Mouse (Mus musculus): ENCODE data around the gene N4bp2l1.

Gene N4bp2l1

DNA sequence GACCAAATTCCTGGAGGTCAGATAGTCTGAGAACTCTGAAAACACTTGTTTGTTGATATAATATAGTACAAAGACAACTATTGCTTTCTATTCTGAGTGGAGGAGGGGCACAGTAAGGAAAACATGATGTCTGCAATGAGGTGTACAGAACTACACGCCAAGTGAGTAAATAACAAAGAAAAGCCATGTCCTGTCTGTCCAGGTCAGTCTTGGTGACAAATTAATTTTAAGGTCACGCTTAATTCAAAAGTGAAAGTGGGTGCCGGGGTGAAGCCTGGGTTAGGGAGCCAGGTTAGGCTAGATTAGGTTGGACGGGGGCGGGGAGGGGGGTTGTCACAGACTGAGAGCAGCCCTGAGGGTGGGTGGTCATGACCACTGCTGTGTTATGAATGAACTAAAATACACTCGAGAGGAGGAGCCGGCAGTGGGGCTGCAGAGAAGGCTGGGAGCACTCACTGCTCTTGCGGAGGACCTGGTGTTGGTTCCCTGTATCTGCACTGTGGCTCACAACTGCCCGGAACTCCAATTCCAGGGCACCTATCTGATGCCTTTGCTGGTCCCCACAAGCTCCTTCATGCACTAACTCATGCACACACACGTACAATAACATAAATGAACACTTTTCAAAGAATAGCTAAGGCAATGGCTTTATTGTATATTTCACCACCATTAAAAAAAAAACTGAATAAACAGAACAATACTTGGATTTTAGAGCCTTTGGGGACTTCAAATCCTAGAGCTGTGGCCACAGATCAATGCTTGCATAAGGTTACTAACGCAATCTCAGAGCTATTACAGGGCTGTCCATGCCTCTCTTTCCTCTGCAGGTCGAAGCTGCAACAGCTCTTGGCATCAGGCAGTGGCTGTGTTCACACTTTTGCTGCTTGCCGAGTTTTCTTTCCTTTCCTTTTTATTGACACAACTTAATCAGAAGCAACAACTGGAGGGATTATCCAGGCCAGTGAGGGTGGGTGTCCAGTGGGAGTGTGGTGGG, 2.6 kb upstream of the N4bp2l1 start:
- no peak for ATAC-seq (ENCODE audit: insufficient number of reproducible peaks, low FRiP score, low TSS enrichment)

DNA sequence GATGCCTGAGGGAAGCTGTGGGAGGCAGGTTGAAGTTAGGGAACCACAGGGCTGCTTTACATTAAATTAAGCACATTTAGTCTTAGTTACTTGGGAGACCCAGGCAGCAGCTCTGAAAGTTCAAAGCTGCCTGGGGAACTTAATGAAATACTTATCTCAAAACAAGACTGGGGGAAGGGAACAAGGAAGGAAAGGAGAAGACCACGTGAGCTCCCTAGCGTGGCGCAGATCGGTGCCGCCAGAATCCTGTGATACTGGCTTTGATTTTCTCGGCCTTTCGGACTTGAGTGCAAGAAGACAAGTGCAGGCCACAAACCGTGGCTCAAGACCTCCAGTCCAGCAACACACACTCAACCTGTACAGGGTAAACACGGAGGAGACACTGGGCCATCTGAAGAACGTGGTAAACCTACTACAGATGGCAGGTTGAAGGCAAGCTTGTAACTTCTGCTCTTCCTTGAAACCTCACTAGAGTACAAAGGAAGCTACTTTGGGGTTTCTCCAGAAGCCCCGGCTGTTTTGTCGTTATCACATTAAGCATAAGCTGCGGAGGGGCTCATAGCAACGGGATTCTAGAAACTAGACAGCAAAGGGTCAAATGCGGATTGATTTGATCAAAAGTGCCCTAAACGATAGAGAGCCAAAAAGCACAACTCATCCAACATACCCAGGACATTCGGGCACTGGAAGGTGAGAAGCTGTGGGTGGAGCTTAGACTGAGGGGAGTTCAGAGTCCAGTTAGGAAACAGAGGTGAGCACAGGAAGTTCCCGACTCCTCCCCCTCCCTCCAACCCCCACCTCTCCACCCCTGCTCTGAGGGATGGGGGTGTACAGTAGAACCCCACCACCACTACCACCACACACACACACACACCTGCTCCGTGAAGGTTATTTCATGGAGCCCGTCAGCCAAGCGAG, 1.5 kb upstream of the N4bp2l1 start:
- no peak for ATAC-seq (ENCODE audit: insufficient number of reproducible peaks, low FRiP score, low TSS enrichment)

DNA sequence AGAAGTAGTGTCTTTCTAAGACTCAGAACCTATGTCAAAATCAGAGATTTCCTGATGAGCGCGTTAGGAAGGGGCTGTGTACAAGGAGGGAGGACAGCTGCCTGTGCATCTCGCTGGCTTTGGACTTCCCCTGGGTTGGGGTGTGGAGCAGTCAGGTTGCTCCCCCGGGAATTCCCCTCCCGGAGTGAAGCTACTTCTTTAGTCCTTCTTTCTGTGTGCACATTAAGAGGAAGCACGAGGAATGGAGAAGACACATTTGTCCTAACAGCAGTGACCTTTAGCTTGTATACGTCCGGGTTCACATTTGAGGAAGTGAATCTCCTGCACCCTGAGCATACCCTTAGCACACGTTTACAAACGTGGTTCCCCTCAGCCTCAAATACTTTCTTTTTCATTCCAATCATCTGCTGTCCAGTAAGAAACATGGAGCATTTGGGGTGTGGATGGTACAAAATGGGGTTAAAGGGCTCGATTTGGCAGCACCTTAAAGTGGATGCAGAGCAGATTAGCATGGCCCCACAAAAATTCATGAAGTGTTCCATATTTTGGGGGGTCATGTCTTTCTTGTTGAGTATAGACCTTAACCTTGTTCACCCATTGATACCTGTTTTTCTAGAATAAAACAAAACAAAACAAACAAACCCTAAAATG, 1.5 kb downstream of the N4bp2l1 start:
- ATAC-seq (ENCODE audit: insufficient number of reproducible peaks, low FRiP score, low TSS enrichment) = no peak

DNA sequence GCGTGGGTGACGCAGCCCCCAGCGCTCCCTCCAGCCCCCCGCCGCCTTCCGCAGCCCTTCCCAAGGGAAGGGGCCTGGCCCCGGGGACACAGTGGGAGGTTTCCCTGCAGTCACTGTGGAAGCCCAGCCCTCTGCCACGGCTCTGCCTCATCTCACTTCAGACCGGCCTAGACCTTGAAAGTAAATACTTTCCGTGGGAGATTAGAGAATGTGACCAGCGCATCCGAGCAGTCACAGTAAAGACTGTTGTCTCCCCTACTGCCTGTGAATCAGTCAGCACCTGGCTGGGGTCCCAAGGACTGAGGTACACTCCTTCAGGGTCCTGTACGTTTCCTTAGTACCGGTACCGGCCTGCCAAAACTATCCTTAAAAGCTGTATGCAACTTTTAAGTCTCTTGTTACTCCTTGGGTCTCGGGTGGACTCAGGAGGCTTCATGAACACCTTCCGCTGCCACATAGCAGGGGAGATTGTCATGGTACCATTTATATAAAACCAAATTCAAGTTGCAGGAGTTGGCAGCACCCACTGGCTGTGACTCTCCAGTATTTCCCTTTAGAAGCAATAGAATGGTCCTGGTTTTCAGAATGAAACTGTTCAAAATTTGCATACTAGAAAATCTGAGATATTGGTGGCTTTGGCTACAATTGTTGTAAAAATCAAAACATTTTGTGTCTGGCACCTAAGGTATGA, 2.2 kb downstream of the N4bp2l1 start:
- ATAC-seq (ENCODE audit: insufficient number of reproducible peaks, low FRiP score, low TSS enrichment) = peak; percentile 49

DNA sequence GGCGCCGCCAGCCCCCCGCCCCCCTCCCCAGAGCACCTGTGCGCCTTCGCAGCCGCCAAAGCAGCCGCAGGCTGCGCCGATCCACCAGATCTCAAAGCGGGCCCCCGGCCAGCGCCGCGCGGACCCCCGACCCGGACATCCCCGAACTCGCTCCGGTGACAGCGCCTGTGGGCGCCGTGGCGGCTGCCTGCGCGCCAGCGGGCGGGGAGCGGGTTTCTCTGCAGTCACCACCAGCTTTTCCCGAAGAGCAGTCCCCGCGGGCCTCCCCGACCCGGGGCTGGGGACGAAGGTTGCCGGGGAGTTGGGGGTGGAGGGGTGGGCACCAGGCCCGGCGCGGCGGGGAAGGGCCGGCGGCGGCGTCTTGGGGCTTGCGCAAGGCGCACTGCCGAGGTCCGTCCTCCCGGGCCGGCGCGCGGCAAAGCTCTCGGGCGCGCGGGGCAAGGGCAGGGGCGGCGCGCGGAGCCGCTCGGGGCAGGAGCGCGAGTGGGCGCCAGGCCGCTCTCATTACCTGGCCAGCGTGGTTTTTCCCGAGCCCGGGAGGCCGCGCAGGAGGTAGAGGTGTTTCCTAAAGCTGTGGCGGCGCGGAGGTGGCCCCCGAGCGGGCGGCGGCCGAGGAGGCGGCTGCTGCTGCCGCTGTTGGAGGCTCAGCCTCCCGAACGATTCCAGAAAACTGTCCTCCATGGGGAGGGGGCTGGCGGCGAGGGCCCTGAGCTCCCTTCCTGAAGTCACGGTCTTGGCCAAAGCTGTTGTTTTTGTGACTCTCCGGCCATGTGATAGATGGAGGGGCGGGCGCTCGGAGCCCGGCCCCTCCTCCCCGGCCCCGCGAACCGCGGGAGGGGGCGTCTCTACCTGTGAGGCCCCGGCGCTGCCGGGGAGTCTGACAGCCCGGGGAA, 3.0 kb downstream of the N4bp2l1 start:
- ATAC-seq (ENCODE audit: insufficient number of reproducible peaks, low FRiP score, low TSS enrichment) = peak; percentile 26

DNA sequence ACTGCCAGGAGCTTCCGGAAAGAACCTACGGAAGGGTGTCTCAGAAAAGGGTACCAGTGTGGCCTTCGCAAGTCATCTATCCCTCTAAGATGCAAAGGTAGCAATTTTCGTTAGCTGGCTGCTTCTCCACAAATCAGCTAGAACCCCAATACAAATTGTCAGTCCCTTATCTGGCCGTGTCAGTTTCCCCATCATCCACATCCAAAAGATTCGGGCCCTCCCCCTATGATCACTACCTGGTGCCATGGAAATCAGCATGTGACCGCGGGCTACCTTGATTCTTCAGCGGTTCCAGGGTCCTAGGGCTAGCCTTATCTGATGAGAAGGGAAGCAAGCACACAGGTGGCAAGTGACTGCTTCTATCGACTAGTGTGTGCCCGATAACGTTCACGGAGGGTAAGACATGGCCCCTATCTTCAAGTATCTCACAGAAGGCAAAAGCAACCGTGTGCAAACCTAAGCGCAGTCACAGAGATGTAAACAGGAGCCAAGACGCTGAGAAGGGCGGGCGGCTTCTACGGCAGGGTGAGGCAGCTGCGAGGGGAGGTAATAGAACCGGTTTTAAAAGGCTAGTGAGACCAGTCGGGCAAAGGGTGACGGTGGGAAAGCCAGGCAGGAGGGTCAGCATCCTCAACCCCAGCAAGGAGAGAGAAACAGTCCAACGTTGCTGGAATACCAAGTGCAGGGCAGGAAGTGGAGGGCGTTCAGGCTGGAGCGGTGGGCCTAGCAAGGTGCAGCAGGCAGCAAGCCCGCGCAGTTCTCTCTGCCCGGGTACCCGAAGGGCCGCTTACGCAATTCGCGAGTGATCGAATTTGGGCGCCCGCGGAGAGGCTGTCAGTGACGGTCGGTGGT, 3.9 kb downstream of the N4bp2l1 start:
- peak; percentile 38 for ATAC-seq (ENCODE audit: insufficient number of reproducible peaks, low FRiP score, low TSS enrichment)

DNA sequence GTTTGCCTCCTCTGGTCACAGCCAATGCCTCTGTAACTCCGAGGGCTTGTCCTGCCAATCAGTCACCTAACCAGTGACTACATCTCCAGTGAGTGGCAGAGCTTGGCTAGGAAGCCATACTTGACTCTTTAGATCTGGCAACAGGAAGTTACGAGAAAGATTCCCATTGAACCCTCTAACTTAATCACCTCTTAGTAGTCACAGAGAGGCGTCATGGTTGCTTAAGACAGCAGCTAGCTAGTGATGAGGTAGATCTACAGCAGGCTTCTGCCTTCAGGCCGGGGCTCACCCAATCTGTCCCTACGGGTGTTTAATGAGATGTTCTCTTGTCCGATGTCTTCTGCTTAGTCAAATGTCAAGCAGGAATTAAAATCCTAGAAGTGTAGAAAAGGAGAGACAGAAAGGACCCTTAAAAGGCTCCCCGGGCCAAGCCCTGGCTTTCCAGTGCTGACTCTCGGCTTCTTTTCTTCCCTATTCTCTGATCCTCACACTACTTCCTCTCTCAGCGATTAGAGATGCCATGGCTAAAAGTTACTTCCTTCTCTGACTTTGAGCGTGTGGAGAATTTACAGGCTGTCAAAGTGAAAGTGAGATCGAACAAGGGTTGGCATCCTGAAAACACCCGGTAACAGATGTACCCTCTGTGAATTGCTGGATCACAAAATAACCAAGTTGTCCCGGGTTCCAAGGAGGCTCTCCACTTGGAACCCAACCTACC, 4.6 kb downstream of the N4bp2l1 start:
- no peak for ATAC-seq (ENCODE audit: insufficient number of reproducible peaks, low FRiP score, low TSS enrichment)

DNA sequence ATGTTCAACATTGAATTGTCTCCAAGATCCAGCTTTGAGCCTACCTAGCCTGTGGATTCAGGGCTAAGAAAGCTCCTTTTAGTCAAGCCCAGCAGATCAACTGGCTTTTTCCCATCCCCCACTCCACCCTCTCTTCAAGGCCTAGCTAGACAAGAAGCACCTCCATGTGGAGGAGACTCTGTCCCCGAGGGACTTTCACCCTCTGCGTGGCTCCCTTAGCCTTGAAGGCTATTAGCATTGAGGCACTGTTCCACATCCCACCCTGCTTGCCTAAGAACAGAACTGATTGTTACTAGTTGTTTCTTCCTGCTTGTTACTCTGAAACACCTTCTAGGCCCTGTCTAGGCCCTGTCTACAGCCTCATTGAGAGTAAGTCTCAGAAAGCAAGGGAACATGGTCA, 7.0 kb downstream of the N4bp2l1 start:
- no peak for ATAC-seq (ENCODE audit: insufficient number of reproducible peaks, low FRiP score, low TSS enrichment)

DNA sequence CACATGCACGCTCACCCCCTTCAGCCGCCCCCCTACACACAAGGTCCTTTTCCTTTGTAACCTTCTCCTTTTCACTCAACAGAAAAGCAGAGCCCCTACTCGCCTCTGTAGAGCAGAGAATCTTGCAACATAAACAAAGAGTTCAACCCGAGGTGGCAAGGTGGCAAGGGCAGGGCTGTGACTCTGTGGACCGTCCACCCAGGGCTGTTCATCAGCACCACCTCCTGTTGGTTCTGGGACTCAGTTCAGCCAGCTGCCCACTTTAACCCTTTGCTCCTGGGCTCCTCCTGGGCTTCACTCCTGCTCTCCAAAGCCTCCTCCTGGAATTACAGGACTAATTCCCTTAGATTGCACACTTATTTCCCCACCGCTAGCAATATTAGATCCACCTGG, 12.7 kb downstream of the N4bp2l1 start:
- no peak for ATAC-seq (ENCODE audit: insufficient number of reproducible peaks, low FRiP score, low TSS enrichment)

DNA sequence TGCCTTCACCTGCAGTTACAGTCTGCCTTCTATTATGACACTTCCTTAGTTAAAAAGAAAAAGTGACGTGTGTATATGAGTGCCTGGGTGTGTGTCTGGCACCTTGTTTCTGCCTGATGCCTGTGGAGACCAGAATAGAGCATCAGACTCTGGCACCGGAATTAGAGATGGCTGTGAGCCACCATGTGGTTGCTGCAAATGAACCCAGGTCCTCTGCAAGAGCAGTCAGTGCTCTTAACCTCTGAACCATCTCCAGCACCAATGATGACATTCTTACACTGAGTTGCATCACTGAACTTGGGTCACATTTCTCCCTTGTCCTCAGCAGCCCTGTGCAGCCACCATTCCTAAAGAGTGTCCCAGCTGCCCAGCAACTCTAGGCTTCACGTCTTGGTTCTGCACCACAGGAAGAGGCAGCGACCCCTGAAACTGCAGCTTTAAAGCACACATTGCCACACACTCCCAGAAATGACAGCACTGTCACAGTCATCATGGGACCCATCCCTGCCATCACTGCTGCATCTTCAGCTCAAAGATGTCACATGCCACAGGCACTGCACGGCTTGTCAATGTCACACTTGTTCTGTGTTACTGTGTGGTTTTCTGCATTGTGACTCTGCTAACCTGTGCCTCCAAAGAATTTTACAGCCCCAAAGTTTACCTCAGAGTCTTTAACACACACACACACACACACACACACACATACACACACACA, 13.2 kb downstream of the N4bp2l1 start:
- no peak for ATAC-seq (ENCODE audit: insufficient number of reproducible peaks, low FRiP score, low TSS enrichment)

DNA sequence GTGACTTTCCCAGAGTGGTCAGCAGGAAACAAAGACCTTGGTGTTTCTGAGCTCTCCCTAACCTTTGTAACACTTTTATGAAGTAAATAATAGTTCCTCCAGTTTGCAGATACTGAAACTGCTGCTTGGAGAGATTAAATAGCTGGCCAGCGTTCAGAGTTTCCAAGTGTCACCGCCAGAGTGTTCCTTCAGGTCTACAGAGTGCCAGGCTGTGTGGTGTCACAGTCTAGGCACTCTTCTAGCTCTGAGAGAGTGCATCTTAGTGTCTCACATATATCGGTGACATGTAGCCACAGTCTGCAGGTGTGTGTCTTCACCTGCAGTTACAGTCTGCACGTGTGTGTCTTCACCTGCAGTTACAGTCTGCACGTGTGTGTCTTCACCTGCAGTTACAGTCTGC, 13.8 kb downstream of the N4bp2l1 start:
- ATAC-seq (ENCODE audit: insufficient number of reproducible peaks, low FRiP score, low TSS enrichment) = no peak

DNA sequence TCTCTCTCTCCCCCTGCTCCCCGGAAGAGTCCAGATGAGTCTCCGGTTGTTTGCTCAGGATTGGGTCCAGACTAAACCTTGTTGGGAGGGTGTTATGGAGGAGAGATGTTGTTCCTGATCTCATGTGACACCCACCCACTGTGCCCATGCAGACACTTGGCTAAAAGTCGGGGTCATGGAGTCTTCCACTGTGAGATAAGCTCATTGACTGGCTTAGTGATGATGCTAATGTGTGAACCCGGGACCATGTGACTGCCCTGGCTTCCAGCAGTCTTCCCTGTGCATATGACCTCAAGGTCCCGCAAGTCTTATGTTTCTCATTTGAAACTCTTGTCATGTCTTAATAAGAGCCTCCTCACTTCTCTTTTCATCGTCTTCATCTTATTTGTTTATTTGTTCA, 15.8 kb downstream of the N4bp2l1 start:
- no peak for ATAC-seq (ENCODE audit: insufficient number of reproducible peaks, low FRiP score, low TSS enrichment)

DNA sequence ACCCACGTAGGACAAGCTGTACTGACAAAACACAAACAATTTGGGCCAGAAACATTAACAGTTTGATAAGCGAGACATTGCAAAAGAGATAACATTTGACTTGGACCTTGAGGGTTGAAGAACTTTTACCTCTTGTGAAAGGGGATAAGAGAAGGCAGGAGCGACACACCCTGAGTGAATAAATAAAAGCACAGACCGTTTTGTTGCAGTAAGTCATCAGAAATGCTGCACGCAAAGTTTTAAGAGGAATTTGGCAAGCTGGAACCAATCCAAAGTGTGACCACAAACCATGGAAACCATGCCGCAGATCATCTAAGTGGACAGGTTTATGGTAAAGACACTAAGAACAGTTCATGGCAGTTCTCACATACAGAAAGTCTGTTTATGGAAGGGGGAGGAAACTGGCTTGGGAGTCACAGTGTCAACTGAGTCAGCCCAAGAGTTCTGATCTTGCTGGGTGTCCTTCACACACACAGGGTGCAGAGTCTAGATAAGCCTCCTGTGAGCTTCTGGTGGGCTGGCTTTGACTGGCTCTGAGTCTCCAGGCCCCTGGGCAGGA, 18.3 kb downstream of the N4bp2l1 start:
- no peak for ATAC-seq (ENCODE audit: insufficient number of reproducible peaks, low FRiP score, low TSS enrichment)

DNA sequence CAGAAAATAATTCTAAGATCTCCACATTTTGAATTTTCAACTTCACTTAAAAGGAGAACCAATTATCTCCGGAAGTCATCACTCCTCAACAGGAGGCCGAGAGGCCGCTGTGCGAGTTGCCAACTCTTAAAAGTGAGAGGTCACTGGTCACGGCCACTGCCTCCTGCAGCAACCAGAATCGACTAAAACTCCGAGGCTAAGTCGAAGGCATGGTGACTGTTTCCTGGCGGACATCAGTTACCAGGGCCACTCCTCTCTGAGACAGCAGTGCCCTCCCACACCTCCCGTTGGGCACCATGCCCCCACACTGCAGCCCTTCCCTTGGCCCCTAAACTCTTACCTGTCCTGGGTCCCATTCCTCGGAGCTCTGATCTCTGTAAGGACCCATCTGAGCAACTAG, 20.2 kb downstream of the N4bp2l1 start:
- ATAC-seq (ENCODE audit: insufficient number of reproducible peaks, low FRiP score, low TSS enrichment) = no peak

DNA sequence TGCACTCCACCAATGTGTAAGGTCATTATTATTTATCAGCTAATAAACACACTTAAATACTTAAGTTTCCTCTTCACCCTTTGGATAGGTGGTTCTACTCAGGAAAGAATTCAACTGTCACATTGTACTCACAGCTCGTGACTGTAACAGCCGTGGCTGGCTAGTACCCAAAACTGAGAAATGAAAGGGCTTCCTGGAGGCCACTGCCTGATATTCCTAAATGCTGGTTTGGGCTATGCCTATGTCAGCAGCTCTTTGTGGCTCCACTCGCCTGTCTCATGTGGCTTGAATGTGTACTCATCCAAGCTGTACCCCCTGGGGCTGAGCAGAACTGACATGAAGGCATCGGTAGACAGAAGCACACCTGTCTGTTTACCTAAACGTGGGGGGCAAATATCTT, 22.1 kb downstream of the N4bp2l1 start:
- no peak for ATAC-seq (ENCODE audit: insufficient number of reproducible peaks, low FRiP score, low TSS enrichment)

DNA sequence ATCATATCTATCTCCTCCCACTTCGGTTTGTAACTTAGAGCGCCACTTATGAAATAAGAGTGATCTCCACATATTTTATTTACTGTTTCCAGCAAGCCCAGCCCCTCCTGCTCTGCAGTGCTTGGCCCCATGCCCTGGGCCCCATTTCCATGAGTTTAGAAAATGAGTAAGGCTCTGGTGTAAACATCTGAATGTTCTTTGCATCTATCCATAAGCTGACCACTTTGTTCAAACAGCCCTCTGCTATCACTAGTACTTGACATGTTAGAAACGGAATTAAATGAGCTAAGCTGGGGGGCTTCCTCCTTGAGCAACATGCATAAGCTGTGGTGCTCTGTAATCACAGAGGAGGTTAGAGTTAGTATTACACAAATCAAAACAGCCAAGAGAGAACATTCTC, 22.6 kb downstream of the N4bp2l1 start:
- ATAC-seq (ENCODE audit: insufficient number of reproducible peaks, low FRiP score, low TSS enrichment) = no peak

Data from cerebellum, adult (tissue).